Mouse (Mus musculus): ENCODE results near the gene Bckdha. TPM values are rescaled to one million over a fixed set of nuclear protein-coding genes. Genes with fewer than 3 reads are reported as not detected.

Bckdha gene
- polyA plus RNA-seq, 1 experiment = 56.1 TPM

DNA sequence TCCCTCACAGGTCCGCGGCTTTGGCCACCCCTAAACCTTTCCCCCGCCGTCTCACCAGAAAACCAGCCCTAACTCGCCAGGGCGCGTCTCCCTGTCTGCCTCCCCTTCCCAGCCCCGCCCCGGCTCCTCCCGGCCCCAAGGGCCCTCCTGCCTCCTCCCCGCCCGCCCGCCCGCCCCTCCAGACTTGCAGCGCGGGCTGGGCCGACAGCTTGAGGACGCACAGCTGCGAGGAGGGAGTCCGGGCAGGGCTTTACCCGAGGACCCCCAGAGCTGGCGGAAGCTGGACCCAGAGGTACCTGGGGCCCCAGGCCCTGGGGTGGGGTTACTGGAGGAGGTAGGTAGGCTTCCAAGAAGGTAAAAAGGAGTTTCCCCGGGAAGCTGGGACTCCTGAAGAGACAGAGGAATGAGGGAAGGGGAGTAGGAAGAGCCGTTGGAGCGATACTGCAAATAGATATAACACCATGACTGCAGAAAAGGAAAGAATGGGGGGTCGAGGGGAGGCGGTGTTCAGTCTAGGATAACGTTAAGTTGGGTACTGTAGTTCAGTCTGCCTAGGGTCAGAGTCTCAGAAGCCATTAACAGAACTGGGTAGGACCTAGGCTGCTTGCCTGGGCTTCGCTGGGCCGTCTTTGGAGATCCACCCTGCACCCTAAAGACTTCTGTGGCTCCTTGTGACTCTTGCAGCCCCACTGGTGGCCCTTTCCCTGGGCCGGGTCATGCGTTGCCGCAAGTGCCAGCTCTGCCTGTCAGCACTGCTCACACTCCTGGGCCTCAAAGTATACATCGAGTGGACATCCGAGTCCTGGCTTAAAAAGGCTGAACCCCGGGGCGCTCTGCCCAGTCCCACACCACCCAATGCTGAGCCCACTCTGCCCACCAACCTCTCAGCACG is 31.1 kb downstream of the Bckdha start:
- H3K4me3 ChIP-seq (ENCODE audit: insufficient read depth, low read length) = peak overlapping the region; percentile 62
- peaks cover 24% of the 10 kb centered on the region for H3K4me1 ChIP-seq (ENCODE audit: control insufficient read depth, insufficient read depth, low read length)
- TF ChIP-seq CTCF (IDR thresholded peaks at IDR 0.05; ENCODE audit: low read depth, low read length) (no peak), POLR2A (IDR thresholded peaks at IDR 0.05; ENCODE audit: borderline replicate concordance, low read depth, low read length) (no peak)
- H3K27ac ChIP-seq (ENCODE audit: insufficient read depth, low read depth, low read length) = no peak overlapping the region

DNA sequence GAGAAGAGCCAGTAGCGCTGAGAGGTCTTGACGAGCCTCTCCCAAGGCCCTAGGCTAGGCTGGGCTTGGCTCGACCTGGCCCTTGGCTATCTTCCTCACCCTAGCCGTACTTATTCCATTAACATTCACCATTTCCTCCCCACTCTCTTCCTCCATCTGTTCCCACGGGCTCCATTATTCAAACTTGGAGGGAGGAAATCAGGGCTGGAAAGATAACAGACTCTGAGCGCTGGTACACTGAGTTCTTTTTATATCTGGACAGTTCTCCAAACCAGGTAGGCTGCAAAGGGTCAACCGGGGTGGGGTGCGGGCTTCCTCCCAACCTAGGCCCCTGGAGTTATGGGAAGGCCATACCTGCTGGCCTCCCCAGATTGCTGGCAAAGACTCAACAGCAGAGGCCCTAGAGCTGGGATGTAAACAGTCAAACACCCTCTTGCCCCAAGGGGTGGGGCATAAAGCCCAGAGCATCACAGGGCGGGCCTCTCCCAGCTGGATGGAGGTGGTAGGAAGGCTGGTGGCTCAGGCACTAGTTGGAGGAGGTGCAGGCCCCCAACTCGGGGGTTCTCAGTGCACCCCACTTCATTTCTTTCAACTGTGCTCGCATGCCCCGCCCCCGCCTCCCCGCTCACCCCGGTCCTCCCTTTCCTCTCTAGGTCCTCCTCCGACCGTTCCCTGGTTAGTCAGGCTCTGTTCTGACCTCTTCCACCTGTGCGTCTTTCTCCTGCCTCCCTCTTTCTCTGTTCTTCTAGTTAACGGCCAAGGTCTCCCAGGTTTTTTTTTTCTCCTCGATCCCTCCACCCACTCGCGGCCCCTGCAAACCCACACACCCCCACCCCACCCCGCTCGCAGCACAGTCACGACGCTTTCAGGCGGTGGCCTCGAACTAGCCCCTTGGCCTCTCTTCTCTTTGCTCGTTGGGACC is 32.0 kb downstream of the Bckdha start, which contains the start of gene B3gnt8:
Gene B3gnt8, plus strand, starts transcription at position 146 of the 922 bp plus-strand sequence.
- peaks cover 16% of the 10 kb centered on the region for H3K4me1 ChIP-seq (ENCODE audit: control insufficient read depth, insufficient read depth, low read length)

DNA sequence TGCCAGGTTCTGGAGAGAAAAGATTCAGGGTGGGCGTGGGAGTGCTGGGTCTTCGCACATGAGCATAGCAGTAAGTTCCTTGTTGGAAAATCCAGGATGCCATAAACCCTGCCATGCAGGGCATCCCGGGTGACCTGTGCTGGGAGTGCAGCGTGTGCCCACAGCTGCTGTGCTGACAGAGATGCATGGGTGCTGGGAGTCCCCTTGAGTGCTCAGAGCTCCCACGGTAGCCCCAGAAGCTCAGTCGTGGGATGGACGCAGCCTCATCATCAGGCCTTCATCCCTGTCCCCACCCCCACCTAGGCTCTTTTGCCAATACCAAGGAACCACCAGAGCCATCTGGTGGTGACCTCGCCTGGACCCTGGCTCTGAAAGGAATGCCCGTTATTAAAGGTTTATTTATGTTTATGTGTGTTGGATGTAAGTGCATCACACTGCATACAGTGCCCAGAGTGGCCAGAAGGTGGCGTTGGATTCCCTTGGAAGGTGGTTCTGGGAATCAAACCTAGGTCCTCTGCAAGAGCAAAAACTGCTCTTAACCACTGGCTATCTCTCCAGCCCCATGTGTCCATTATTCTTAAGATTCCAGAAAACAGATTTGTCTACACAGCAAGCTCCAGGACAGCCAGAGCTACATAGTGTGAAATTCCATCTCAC is 33.1 kb downstream of the Bckdha start:
- H3K4me3 ChIP-seq (ENCODE audit: insufficient read depth, low read length) = no peak overlapping the region
- no peak overlapping the region for H3K27ac ChIP-seq (ENCODE audit: insufficient read depth, low read depth, low read length)
- peaks cover 6% of the 10 kb centered on the region; the same call in 1 of the 2 replicates for H3K4me1 ChIP-seq (ENCODE audit: control insufficient read depth, insufficient read depth, low read length)
- TF ChIP-seq CTCF (IDR thresholded peaks at IDR 0.05; ENCODE audit: low read depth, low read length) (peak; percentile 60), POLR2A (IDR thresholded peaks at IDR 0.05; ENCODE audit: borderline replicate concordance, low read depth, low read length) (no peak)

More for the DNA sequence above, 32.0 kb downstream of the Bckdha start, which contains the start of gene B3gnt8:
- peak within 1 kb of the TSS; percentile 62 for H3K4me3 ChIP-seq (ENCODE audit: insufficient read depth, low read length)
- no peak within 1 kb of the TSS for H3K27ac ChIP-seq (ENCODE audit: insufficient read depth, low read depth, low read length)
- no peak for TF ChIP-seq POLR2A (IDR thresholded peaks at IDR 0.05; ENCODE audit: borderline replicate concordance, low read depth, low read length)
- TF ChIP-seq CTCF (IDR thresholded peaks at IDR 0.05; ENCODE audit: low read depth, low read length) = no peak

DNA sequence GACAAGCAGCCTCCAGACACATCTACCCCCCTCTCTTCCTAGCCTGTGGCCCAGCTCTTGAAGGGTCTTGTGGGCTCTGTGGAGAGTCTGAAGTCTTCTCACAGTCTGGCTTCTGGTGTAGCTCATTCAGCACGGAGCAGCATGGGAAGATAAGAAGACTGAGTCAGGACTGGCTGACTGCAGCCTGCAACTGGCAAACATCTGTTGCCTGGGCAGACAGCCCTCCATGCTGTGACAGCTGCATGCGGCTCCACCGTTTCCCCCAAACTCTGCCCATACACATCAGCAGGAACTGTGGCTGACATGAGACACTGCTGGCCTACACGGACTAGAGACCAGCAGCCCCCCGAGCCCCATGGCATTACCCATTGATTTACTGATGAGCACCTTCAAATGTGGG is 33.9 kb downstream of the Bckdha start:
- H3K4me1 ChIP-seq (ENCODE audit: control insufficient read depth, insufficient read depth, low read length) = peaks cover 9% of the 10 kb centered on the region; the same call in 1 of the 2 replicates
- TF ChIP-seq CTCF (IDR thresholded peaks at IDR 0.05; ENCODE audit: low read depth, low read length) (no peak), POLR2A (IDR thresholded peaks at IDR 0.05; ENCODE audit: borderline replicate concordance, low read depth, low read length) (no peak)
- no peak overlapping the region for H3K4me3 ChIP-seq (ENCODE audit: insufficient read depth, low read length)
- no peak overlapping the region for H3K27ac ChIP-seq (ENCODE audit: insufficient read depth, low read depth, low read length)

DNA sequence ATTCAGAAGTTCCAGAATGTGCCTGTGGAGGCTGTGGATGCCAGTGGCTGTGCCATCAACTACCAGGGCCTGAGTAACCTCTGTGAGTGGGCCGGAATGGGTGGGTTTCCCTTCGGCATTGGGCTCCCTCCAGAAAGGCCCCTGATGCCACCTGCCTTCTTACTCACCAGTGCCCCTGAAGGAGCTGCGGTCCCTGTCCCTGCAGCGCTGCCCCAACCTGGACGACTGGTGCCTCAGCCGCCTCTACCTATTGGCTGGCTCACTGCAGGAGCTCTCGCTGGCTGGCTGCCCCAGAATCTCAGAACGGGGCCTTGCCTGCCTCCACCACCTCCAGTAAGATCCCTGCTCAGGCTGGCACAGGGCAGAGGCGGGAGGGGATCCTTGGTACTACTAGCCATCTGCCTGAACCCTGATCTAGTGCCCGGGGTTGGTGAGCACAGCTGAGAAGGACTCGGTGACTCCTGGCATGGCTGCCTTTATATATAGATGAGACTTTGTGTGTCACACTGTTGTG is 34.9 kb downstream of the Bckdha start:
- no peak overlapping the region for H3K4me3 ChIP-seq (ENCODE audit: insufficient read depth, low read length)
- no peak for TF ChIP-seq CTCF (IDR thresholded peaks at IDR 0.05; ENCODE audit: low read depth, low read length)
- TF ChIP-seq POLR2A (IDR thresholded peaks at IDR 0.05; ENCODE audit: borderline replicate concordance, low read depth, low read length) = no peak
- H3K4me1 ChIP-seq (ENCODE audit: control insufficient read depth, insufficient read depth, low read length) = peaks cover 10% of the 10 kb centered on the region; the same call in 1 of the 2 replicates
- no peak overlapping the region for H3K27ac ChIP-seq (ENCODE audit: insufficient read depth, low read depth, low read length)

DNA sequence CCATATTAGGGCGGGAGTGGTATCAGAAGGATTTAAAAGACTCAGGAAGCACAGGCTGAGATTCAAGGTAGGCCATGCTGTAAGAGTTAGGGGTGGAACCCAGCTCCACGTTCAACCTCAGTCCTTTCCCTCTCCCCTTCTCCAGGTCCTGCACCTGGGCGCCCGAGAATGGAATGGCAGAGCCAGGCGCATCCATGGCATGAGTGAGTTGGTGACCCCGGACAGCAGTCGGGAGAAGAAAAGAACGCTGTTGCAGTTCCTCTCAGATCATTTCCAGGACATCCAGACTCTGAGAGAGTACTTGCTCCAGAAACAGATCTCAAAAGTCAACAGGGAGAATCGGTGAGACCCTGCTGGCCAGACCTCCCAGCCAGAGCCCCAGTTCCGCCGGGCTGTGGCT is 38.0 kb downstream of the Bckdha start:
- no peak for TF ChIP-seq CTCF (IDR thresholded peaks at IDR 0.05; ENCODE audit: low read depth, low read length)
- TF ChIP-seq POLR2A (IDR thresholded peaks at IDR 0.05; ENCODE audit: borderline replicate concordance, low read depth, low read length) = no peak

DNA sequence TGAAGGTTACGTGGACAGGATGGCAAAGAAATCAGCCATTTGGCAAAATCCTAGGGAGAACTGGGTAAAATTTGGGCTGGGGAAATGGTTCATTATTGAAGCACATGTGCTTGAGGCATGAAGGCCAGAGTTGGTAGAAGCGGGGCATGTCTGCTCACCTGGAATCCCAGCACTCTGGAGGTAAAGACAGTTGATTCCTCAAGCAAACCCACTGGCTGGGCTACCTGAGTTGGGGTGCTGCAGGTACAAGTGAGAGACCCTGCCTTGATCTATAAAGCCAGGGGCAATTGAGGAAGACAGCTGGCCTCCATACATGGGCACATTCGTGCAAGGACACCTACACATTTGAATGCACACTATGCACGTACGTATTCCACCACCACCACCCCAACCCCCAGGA is 38.7 kb downstream of the Bckdha start:
- Histone ChIP-seq H3K27ac (ENCODE audit: insufficient read depth, low read depth, low read length) (no peak overlapping the region), H3K4me1 (ENCODE audit: control insufficient read depth, insufficient read depth, low read length) (peaks cover 5% of the 10 kb centered on the region; the same call in 1 of the 2 replicates), H3K4me3 (ENCODE audit: insufficient read depth, low read length) (peak overlapping the region; percentile 81)
- TF ChIP-seq POLR2A (IDR thresholded peaks at IDR 0.05; ENCODE audit: borderline replicate concordance, low read depth, low read length) (no peak), CTCF (IDR thresholded peaks at IDR 0.05; ENCODE audit: low read depth, low read length) (no peak)

More for the DNA sequence above, 38.0 kb downstream of the Bckdha start:
- H3K4me1 ChIP-seq (ENCODE audit: control insufficient read depth, insufficient read depth, low read length) = peaks cover 5% of the 10 kb centered on the region; the same call in 1 of the 2 replicates
- no peak overlapping the region for H3K4me3 ChIP-seq (ENCODE audit: insufficient read depth, low read length)
- H3K27ac ChIP-seq (ENCODE audit: insufficient read depth, low read depth, low read length) = no peak overlapping the region

DNA sequence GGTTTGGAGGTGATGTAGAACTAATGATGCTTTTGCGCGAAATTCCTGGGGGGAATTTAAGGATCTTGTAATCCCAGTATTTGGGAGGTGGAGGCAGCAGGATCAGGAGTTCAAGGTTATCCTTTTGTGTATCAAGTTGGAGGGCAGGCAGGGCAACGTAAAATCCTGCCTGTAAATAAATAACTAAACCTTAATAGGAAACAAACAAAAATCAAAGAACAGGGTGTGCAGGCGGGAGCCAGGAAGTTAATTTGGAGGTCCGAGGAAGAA is 39.1 kb downstream of the Bckdha start:
- H3K4me3 ChIP-seq (ENCODE audit: insufficient read depth, low read length) = peak overlapping the region; percentile 81
- TF ChIP-seq POLR2A (IDR thresholded peaks at IDR 0.05; ENCODE audit: borderline replicate concordance, low read depth, low read length) = no peak
- peaks cover 5% of the 10 kb centered on the region; the same call in 1 of the 2 replicates for H3K4me1 ChIP-seq (ENCODE audit: control insufficient read depth, insufficient read depth, low read length)
- no peak overlapping the region; the same call in 1 of the 2 replicates for H3K27ac ChIP-seq (ENCODE audit: insufficient read depth, low read depth, low read length)
